Mouse (Mus musculus) olfactory bulb, adult 2 months (tissue): ENCODE measurements at regions not wholly inside any gene's neighbourhood (a gene's known extent, or its start where the extent isn't known, plus 50 kb on each side); places are given as distances from the start of the nearest gene placed in this dataset.

ENCODE experiments used
- H3K27ac ChIP-seq: fragments of 200-500 bp; 2 replicates; pipeline ENCODE4 v1.5.1; 2012; ENCODE audit warnings: low read depth, low read length; ENCODE audit not compliant: insufficient read depth
- H3K4me1 ChIP-seq: fragments of 200-500 bp; 2 replicates; pipeline ENCODE4 v1.6.1; 2012; ENCODE audit warnings: low read length; ENCODE audit not compliant: control insufficient read depth, insufficient read depth
- H3K4me3 ChIP-seq: fragments of 200-500 bp; 2 replicates; pipeline ENCODE4 v1.5.1; 2012; ENCODE audit warnings: mild to moderate bottlenecking, low read depth, low read length, moderate library complexity; ENCODE audit not compliant: insufficient read depth
- CTCF ChIP-seq: fragments of 200-500 bp; IDR thresholded peaks from 2 replicates; pipeline ENCODE4 v1.5.1; 2012; ENCODE audit warnings: low read depth, mild to moderate bottlenecking, low read length, moderate library complexity; ENCODE audit not compliant: insufficient read depth
- POLR2A ChIP-seq: fragments of 200-500 bp; IDR thresholded peaks from 2 replicates; pipeline ENCODE4 v1.6.1; 2012; ENCODE audit warnings: mild to moderate bottlenecking, low read depth, low read length, moderate library complexity; ENCODE audit not compliant: insufficient read depth
- WGBS: fragments of 180-500 bp; shearing (Covaris S2); methylation state at CpG from one replicate; pipeline ENCODE4 v1.1.7; 2018; 5-methylcytosine and 5-hydroxymethylcytosine counted together

DNA sequence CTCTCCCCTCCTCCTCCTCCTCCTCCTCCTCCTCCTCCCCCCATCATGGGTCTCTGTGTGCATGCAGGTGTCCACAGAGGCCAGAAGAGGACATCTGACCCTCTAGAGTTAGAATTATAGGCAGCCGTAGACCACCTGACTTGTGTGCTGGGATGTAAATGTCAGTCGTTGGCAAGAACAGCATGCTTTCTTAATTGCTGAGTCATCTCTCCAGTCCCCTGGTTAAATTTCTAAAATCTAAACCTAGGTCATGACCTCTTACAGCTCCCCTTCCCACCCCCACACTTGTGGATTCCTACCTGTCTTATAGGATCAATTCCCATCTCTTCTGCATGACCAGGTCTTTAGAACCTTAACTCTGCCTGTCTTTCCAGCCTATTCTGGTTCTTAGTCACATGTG lies 102.4 kb upstream of the Magi3 start:
- peaks cover 3% of the 10 kb centered on the region; the same call in 1 of the 2 replicates for H3K4me1 ChIP-seq
- TF ChIP-seq POLR2A: no peak
- TF ChIP-seq CTCF: no peak
- WGBS: 74% methylated on average over 2 of the region's 2 CpGs

GRCm38 (mm10) chr3:104320404-104320803 lies 100.2 kb upstream of the Magi3 start:
- Histone ChIP-seq H3K4me1 (peaks cover 5% of the 10 kb centered on the region; the same call in 1 of the 2 replicates), H3K27ac (no peak overlapping the region), H3K4me3 (no peak overlapping the region)
- 57% methylated on average over 4 of the region's 4 CpGs for WGBS
- TF ChIP-seq CTCF (no peak), POLR2A (no peak)

More for the DNA sequence above, 102.4 kb upstream of the Magi3 start:
- Histone ChIP-seq H3K27ac (no peak overlapping the region), H3K4me3 (no peak overlapping the region)

GRCm38 (mm10) chr3:104319377-104319776 lies 99.2 kb upstream of the Magi3 start:
- H3K27ac ChIP-seq: no peak overlapping the region
- 55% methylated on average over 6 of the region's 6 CpGs for whole genome bisulfite sequencing
- TF ChIP-seq POLR2A: no peak
- TF ChIP-seq CTCF: no peak
- peaks cover 5% of the 10 kb centered on the region; the same call in 1 of the 2 replicates for H3K4me1 ChIP-seq
- no peak overlapping the region for H3K4me3 ChIP-seq

DNA sequence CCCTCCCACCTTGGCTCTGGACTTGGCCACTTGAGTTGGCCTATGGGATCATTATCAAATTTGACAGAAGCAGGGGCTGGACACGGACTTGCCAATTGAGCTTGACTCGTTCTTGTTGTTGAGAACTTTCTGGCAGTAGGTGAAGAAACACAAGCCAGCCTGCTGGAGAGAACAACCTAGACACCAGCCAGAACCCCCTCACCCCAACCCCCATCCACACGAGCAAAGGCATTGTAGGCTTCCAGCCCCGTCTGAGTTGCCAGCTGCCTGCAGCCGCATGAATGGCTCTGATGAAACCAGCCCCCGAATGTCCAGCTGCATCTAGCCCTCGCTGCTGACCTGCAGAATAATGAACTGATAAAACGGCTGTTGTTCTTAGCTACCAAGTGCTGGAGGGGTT lies 98.7 kb upstream of the Magi3 start:
- peaks cover 5% of the 10 kb centered on the region; the same call in 1 of the 2 replicates for H3K4me1 ChIP-seq
- H3K27ac ChIP-seq: no peak overlapping the region
- no peak overlapping the region for H3K4me3 ChIP-seq
- whole genome bisulfite sequencing: 49% methylated on average over 8 of the region's 8 CpGs
- TF ChIP-seq CTCF (no peak), POLR2A (no peak)

GRCm38 (mm10) chr3:104317528-104317927 lies 97.4 kb upstream of the Magi3 start:
- TF ChIP-seq CTCF (no peak), POLR2A (no peak)
- peaks cover 5% of the 10 kb centered on the region; the same call in 1 of the 2 replicates for H3K4me1 ChIP-seq
- 38% methylated on average over 4 of the region's 4 CpGs for WGBS
- no peak overlapping the region for H3K27ac ChIP-seq
- H3K4me3 ChIP-seq: no peak overlapping the region

DNA sequence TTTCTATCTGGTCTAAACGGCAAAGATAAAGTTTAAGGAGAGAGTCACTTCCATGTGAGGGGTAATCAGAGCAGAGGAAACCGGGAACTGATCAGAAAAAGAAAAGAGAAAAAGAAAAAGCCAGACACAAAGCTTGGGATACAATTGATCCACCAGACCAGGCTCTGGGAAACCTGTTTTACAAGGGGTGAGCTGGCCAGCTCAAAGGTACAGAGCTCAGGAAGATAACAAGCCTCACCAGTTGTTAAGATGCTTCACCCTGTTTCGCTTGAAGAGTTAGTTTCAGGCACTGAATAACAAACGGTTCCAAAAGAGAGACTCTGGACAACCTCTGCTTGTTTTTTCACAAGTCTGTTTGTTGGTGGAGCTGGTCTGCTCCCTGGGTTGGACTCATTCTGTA lies 92.9 kb upstream of the Magi3 start:
- H3K27ac ChIP-seq: no peak overlapping the region
- 73% methylated on average over 4 of the region's 4 CpGs for WGBS
- TF ChIP-seq POLR2A: no peak
- TF ChIP-seq CTCF: no peak
- H3K4me1 ChIP-seq: 0 out of 2 replicates have a peak, but pooled peaks cover 2% of the 10 kb centered on the region
- H3K4me3 ChIP-seq: no peak overlapping the region

DNA sequence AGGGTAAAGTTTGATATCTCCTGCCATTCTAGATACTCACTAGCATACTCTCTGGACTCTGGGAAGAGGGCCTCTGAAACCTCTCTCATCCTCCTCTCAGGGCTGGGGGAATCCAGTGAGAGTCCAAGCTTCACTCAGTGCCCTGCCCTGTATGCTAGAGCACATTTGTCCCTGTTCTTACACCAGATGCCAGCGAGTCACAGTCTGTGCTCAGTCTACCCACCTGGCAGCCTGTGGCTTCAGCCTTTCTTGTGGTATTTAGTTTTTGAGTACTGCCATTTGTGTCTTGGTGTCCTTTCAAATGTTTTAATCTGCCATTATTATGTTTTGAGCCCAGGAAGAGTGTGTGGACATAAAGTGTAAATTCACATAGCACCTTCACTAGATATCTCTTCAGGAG lies 86.8 kb upstream of the Magi3 start:
- H3K27ac ChIP-seq: no peak overlapping the region
- TF ChIP-seq POLR2A (no peak), CTCF (no peak)
- no peak overlapping the region for H3K4me3 ChIP-seq
- 0 out of 2 replicates have a peak, but pooled peaks cover 2% of the 10 kb centered on the region for H3K4me1 ChIP-seq
- WGBS: 97% methylated on average over 1 of the region's 1 CpGs

GRCm38 (mm10) chr3:104305904-104306563 lies 85.9 kb upstream of the Magi3 start:
- TF ChIP-seq POLR2A: no peak
- TF ChIP-seq CTCF: no peak
- WGBS: 45% methylated on average over 12 of the region's 12 CpGs
- no peak overlapping the region for H3K27ac ChIP-seq
- H3K4me1 ChIP-seq: 0 out of 2 replicates have a peak, but pooled peaks cover 2% of the 10 kb centered on the region
- H3K4me3 ChIP-seq: no peak overlapping the region

DNA sequence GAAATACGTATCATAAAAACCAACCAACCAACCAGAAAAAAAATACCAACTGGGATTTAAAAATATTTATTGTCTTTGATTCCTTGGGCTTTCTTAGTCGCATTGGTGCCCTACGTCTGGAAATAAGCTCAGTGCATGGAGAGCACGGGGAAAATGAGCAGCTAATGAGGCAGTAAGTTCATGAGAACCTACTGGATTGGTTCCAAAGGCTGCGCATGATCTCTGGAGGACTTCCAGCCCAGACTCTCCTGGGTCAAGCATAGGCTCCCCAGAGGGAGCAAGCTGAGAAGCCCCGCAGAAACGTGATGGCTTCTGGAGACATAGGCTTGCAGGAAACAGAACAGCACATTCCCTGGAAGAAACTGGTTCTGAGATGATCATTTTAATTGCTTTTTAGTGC lies 83.4 kb upstream of the Magi3 start:
- no peak overlapping the region for H3K4me3 ChIP-seq
- no peak overlapping the region for H3K27ac ChIP-seq
- WGBS: 54% methylated on average over 7 of the region's 7 CpGs
- no peak for TF ChIP-seq CTCF
- no peak for TF ChIP-seq POLR2A
- 0 out of 2 replicates have a peak, but pooled peaks cover 2% of the 10 kb centered on the region for H3K4me1 ChIP-seq
